Mouse (Mus musculus) kidney, postnatal 25 days (tissue): ENCODE results near the gene Uchl5.

Experiments
- DNase-seq, 2 experiments: peaks; one replicate each; pipeline ENCODE4 v3.0.0; 2021; ENCODE audit warnings: mixed read lengths in 2 of 2

Gene Uchl5

DNA sequence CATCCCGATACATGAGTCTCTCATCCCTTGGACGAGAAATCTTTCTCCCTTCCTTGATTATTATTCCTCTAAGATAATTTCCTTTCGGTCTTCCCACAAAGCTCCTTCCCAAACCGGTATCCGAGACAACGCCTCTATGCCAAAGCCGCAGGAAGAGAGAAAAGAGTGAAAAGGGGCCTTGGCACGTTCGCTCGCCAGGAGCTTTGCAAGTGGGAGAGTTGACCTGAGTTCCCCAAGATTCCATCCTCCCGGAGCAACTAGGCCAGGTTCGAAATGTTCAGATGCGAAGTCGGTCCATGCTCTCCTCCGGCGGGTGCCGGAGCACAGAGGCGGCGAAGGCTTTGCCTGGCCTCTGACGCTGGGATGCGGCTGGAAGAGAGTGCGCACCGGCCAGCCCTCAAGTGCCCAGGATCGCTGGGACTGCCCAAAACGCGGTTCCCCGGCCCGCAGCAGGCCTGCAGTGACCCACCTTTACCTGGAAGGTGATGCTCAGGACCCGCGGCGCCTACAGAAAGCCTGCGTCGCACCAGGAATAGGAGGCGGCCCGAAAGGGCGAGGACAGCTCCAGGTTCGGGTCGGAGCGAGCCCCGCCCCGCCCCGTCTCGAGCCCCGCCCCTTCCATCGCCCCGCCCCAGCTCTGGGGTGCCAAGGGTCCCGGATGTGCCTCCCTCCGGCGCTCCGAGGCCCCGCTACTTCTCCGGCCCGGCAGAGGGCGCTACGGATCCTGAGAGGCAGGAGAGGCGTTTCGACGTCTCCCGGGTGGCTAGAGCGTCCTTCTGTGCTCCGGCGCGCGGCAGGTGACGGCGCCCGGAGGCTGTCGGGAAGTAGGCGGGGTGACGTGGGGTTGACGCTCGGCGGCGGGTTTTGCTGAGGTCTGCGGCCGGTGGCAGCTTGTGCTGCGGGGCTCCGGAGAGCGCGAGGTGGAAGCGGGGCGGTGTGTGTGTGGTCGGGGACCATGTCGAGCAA, at the start of gene Uchl5, which contains the start of gene Trove2:
Gene Uchl5 (plus strand): TSS at position 827 of the 966 bp plus-strand sequence.
Gene Trove2 (minus strand): TSS at position 623 of the 966 bp plus-strand sequence.
- DNase-seq, result peak; percentile 98 to 99

DNA sequence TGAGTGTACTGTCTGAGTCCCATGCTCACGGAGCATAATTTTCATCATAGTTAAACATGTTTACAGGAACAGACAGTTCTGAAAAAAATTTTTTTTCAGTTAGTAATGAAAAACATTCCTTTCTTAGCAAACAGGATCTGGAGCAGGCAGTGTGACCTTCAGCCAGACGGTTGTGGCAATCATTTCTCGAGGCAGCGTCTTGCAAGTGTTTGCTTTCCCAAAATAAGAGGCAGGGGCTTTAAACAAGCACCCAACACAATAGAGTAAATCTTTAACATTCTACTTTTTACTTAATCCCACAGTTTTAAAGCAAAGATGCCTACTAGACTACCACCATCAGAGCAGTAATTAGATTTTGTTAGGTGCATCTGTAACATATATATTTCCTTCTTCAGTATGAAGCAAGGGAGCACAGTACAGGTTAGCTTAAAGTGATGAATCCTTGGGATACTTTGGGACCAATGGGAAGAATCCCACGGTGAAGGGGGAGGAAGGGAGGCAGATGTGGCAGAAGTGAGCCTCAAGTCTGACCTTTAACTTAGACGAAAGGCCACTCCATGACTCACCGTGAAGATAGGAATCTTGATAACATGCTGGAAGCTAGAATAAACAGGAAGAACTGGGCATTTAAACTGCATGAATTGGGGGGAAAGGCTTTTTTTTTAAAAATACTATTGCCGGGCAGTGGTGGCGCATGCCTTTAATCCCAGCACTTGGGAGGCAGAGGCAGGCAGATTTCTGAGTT, 49.2 kb upstream of the Uchl5 start:
- DNase-seq, result no peak

DNA sequence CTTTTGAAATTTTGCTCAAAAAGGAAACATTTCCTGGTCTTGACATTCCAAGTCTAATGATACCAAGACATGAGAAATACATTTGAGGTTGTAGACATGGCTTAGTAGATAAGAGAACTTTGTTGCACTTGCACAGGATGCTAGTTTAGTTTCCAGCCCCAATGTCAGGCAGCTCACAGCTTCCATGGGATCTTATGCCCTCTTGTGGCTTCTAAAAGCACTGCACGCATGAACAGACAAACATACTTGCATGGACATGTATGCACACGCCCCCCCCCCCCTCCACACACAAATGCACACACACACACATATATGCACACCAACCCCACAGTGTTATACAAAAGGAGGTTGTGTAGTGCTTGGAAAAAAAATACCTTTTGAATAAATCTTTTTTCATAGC, 46.2 kb upstream of the Uchl5 start:
- peak in 1 of 2 experiments; percentile 6 for DNase-seq

GRCm38 (mm10) chr1:143731691-143732090, 45.4 kb upstream of the Uchl5 start:
- DNase-seq, result no peak

DNA sequence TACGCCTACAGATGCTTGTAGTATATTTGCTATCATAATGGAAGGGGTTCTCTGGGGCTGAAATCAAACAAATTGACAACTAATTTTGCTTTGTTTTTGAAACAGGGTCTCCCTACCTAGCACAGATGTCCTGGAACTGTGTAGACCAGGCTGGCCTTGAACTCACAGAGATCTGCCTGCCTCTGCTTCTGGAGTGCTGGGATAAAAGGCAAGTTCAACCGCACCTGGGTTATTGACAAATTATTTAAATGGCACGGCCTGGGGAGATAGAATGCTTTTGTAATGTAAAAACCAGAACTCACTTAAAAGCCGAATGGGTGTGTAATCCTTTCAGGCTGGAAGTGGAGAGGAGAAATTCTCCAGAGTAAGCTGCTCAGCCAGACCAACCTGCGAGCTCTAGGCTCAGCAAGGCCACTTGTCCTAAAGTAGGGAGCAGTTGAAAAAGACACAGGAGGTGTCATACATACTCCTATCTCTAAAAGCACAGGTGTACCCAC, 43.1 kb upstream of the Uchl5 start:
- no peak for DNase-seq

GRCm38 (mm10) chr1:143738811-143739210, 38.3 kb upstream of the Uchl5 start:
- no peak for DNase-seq

- DNase-seq, result peak; percentile 94 to 96
Measured at GRCm38 (mm10) chr1:143739361-143740350, 37.4 kb upstream of the Uchl5 start.

DNA sequence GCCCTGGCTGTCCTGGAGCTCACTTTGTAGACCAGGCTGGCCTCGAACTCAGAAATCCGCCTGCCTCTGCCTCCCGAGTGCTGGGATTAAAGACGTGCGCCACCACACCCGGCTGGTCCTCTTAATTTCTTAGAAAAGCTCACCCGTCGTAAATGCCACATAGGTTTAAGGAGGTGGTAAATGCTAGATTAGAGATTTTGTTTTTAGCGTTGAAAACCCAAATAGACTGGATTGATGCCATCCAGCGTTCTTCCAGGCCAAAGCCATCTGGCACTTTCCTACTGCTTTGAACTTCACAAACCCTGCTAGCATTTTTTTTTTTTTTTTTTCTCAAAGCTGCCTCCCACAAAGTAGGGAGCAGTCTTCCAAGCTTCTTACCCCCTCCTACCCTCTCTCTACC, 36.5 kb upstream of the Uchl5 start:
- no peak for DNase-seq

DNA sequence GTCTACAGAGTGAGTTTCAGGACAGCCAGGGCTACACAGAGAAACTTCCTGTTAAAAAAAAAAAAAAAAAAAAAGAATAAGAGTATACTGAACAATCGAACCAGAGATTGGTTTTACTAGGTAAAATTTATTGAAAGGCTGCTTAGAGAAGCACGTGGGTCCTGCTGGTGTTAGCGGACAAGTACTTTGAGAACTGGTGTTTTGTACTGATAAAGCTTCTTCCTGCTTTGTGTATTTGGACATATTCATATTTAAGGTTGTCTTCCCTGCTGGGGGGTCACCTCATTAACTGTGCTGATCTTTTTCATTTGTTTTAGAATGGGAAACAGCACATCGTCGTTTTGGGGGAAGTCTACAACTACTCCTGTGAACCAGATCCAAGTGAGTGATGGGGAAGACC, 35.7 kb upstream of the Uchl5 start:
- no peak for DNase-seq

DNA sequence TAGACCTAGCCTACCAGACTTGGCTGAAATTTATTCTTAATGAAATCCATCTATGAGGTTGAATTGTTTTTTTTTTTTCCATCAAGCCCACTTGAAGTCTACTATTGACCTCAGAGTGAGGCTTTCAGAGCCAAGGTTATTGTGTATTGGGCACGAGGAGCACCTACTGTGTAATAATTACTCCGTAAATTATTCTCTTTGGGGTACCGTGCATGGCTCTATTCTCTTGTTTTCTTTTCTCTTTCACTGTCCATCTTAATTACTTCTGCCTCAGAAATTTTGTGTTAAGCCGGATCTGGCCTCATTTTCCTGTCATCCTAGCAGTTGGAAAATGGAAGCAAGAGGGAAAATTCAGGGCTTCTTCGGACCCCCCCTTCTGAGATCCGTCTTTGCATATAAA, 34.9 kb upstream of the Uchl5 start:
- no peak for DNase-seq

DNA sequence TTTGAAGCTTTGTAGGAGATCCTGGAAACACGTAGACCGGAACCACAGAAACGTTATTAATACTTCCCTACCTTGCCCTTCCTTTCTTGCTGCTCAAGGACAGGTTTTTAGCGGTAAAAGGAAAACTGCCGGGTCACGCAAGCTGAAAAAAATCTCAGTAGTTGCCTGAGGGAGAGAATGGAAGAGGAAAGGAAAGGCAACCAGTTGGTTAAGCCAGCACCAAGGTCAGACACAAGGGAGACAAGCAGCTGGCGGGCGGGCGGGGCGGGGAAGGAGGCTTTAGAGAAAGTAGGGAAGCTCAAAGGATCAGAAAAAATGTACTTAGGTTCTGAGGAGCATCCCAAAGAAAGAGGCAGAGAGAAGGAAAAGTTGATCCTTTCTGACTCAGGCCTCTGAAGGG, 31.2 kb upstream of the Uchl5 start:
- DNase-seq, result no peak

DNA sequence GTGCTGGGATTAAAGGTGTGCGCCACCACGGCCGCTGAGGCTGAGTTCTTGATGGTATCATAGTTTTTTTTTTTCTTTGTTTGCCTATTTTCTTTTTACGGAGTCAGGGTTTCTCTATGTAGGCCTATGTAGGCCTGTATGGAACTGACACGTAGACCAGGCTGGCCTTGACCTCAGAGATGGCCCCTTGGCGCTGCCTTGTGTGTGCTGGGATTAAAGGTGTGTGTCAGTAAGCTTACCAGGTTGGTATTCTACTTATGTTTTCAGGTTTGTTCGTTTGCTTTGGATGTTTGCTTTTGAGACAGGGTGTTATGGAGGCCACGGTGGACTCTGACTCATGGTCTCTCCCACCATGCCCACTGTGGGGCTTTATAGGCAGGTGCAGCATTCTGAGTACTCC, 14.9 kb upstream of the Uchl5 start:
- no peak for DNase-seq

DNA sequence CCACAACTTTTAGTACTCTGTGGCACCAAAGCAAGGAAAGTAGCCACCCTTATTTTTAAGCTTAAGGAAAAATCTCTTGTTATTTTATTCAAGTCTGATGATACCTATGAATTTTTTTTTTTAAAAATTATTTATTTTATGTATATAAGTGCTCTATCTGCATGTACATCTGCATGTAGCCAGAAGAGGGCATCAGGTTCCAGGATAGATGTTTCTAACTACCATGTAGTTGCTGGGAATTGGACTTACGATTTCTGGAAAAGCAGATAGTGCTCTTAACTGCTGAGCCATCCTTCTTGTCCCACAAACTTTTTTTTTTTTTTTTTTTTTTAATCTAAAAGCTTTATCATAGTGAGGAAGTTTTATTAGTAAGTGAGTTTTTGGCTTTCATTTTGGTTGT, 12.6 kb upstream of the Uchl5 start:
- no peak for DNase-seq

DNA sequence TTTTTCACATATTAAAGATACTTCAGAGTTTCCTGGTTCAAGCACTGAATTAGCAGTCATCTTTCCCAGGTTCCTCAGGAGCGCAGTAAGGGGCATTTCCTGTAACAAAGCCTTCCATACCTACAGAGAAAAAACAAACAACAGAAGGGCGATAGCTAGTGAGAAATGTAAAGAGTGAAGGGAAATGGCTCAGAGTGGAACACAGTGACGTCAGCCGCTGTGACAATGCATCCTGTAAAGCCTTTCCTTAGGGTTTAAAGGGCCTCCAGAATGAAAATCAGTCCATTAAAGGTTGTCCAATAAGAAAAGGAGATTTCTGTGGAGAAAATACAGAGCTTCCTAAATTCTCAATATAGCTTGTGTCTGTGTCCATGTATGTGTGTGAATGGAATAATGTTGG, 11.3 kb upstream of the Uchl5 start:
- DNase-seq, result no peak

GRCm38 (mm10) chr1:143766238-143766637, 10.8 kb upstream of the Uchl5 start:
- DNase-seq, result no peak

GRCm38 (mm10) chr1:143770444-143771109, 6.5 kb upstream of the Uchl5 start:
- DNase-seq, result peak; percentile 6 to 53

- no peak for DNase-seq
Measured at GRCm38 (mm10) chr1:143773082-143773481, 4.0 kb upstream of the Uchl5 start.

DNA sequence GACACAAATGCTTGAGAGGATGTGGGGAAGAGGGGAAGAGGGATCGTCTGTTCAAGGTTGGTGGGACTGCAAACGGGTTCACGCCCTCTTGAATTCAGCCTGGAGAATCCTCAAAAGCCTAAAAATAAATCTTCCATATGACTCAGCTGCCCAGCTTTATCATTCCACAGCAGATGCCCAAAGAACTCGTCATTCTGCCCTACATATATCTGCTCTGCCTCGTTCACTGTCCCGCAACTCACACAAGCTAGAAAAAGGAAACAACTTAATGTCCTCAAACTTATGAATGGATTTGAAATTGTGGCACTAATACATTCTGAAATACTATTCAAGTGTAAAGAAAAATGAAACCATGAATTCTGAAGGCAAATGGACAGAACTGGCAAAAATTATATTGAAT, 3.2 kb upstream of the Uchl5 start:
- no peak for DNase-seq

- DNase-seq, result peak; percentile 23 to 45
Measured at GRCm38 (mm10) chr1:143777558-143778218, 616 bp downstream of the Uchl5 start.

DNA sequence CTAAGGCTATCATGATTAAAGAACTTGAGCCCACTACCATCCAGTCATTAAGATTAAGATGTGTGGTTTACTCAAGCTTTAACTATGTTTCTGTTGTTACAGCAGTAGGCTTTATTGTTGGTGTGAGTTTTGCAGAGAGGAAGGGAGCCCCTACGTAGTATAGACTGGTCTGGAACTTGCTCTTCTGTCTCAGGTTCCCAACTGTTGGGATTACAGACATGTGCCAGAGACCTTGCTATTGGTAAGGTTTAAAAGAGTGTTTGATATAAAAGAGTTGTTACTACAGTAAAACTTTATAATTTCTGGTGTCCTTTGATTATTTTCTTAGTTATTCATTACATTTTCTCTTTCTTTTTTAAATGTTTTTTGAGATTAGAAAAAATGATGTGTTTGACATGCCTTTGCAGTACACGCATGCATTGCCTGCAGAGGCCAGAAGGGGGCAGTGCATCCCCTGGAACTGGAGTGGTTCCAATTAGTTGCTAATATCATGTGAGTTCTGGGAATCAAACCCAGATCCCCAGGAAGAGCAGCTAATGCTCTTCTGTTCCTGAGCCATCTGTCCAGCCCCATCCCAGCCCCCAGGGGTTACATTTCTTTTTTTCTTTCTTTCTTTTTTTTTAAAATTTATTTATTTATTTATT, 11.6 kb downstream of the Uchl5 start:
- peak; percentile 39 to 58 for DNase-seq

- no peak for DNase-seq
Measured at GRCm38 (mm10) chr1:143803537-143803936, 26.5 kb downstream of the Uchl5 start.
